Mouse (Mus musculus): ENCODE data around the gene Dhx58. TPM values are rescaled to one million over a fixed set of nuclear protein-coding genes. Genes with fewer than 3 reads are reported as not detected.

Gene Dhx58
- polyA plus RNA-seq, 1 experiment from 2014 or later, result 2.0 TPM

DNA sequence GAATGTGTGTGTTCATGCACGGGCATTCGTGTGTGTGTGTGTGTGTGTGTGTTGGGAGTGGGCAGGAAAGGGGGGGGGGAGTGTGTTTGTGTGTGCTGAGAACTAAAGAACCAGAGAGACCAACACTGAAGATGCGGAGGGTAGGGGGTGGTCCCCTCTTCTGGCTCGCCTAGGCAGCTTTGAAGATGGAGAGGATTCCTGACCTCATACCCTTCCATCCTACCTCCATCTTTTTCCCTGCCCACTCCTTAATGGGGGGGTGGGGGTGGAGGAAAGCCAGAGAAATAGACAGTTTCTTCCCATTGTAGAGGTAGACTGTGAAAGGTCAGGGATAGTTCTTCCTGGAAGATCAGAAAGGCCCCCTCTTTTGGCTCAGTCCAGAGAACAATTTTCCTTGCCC, 9.1 kb upstream of the Dhx58 start:
- Histone ChIP-seq H3K9ac (ENCODE audit: low read length) (peak overlapping the region; percentile 59; the same call in 1 of the 2 replicates), H3K9me3 (ENCODE audit: control insufficient read depth, low read length) (no peaks in the 10 kb centered on the region), H3K36me3 (ENCODE audit: control insufficient read depth, insufficient read depth, low read length) (peaks cover 17% of the 10 kb centered on the region), H3K27me3 (ENCODE audit: control insufficient read depth, insufficient read depth, low read length) (no peaks in the 10 kb centered on the region), H3K27ac (replicated peaks; ENCODE audit: low read depth, low read length) (no peak overlapping the region; the same call in 1 of the 2 replicates), H3K4me1 (ENCODE audit: control insufficient read depth, insufficient read depth, low read length) (peaks cover 19% of the 10 kb centered on the region), H3K4me2 (ENCODE audit: low read depth, severe bottlenecking) (peak overlapping the region; percentile 51), H3K4me3 (ENCODE audit: low read depth, low read length) (no peak overlapping the region)
- ATAC-seq (ENCODE audit: insufficient number of reproducible peaks, low FRiP score, low TSS enrichment, low read depth) (no peak), DNase-seq (ENCODE audit: low spot score) (no peak)
- 58% methylated on average over 4 of the region's 4 CpGs for WGBS

DNA sequence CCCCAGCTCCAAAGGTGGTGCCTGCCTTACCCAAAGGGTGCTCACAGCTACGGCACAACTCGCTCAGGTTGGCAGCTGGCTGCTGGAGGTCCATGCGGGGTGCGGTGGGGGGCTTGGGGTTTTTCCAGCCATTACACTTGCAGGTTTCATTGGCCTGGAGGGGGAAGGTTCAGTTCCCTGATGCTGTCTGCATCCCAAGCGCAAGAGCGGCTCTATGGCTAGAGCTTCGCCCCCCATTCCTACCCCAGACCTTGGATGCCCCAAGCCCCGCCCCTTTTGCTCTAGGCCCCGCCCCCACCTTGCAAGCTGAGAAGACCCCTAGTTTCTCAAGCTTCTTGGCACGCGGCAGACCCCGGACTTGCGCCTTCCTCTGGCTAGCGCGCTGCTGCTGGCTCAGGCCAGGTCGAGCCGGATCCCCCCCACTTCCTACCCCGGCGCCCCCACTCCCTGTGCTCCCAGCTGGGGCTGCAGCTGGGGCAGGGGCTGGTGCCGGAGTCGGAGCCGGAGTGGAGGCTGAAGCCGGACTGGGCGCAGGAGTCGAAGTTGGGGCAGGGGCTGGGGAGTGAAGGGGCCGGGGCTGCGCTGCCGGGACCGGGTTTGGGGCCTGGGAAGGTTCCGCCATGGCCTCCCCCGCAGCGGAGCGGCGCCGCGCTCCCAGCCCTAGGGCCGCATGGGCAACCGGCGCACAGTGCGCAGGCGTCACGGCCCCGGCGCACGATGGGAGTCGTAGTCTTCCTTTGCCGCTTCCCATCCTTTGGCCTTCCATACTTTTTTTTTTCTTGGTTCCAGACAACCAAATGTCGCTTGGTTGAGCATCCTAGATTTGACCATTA, 7.9 kb upstream of the Dhx58 start, which contains the start of gene Kat2a:
TSS of gene Kat2a (minus strand) at position 683 of the 833 bp plus-strand sequence.
- DNase-seq (ENCODE audit: low spot score), result peak; percentile 86
- Histone ChIP-seq H3K36me3 (ENCODE audit: control insufficient read depth, insufficient read depth, low read length) (peaks cover 16% of the 10 kb centered on the region), H3K9me3 (ENCODE audit: control insufficient read depth, low read length) (no peaks in the 10 kb centered on the region), H3K9ac (ENCODE audit: low read length) (peak within 1 kb of the TSS; percentile 96), H3K4me3 (ENCODE audit: low read depth, low read length) (peak within 1 kb of the TSS; percentile 85), H3K27me3 (ENCODE audit: control insufficient read depth, insufficient read depth, low read length) (no peaks in the 10 kb centered on the region), H3K27ac (replicated peaks; ENCODE audit: low read depth, low read length) (peak within 1 kb of the TSS; percentile 86), H3K4me1 (ENCODE audit: control insufficient read depth, insufficient read depth, low read length) (peaks cover 19% of the 10 kb centered on the region), H3K4me2 (ENCODE audit: low read depth, severe bottlenecking) (peak within 1 kb of the TSS; percentile 70)
- peak; percentile 82 for ATAC-seq (ENCODE audit: insufficient number of reproducible peaks, low FRiP score, low TSS enrichment, low read depth)
- 3% methylated on average over 48 of the region's 48 CpGs for WGBS

DNA sequence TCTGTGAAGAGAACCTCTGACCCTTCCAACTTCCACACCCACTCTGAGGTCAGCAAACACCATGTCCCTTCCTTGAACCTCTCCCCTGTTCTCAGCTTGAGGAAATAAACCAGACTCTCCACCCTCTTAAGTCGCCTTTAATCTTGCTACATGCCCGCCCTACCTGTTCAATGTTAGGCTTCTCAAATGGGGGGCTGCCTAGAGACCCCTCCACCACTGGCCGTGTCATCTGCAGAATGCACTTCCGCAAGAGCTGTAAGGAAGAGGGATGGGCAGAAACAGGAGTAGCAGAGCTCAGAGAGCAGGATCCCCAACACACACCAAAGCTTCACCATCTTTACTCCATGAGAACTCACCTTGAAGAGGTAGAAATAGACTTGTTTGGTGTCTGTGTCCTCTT, 6.9 kb upstream of the Dhx58 start:
- Histone ChIP-seq H3K36me3 (ENCODE audit: control insufficient read depth, insufficient read depth, low read length) (peaks cover 12% of the 10 kb centered on the region), H3K9ac (ENCODE audit: low read length) (no peak overlapping the region), H3K9me3 (ENCODE audit: control insufficient read depth, low read length) (no peaks in the 10 kb centered on the region), H3K4me3 (ENCODE audit: low read depth, low read length) (no peak overlapping the region), H3K27ac (replicated peaks; ENCODE audit: low read depth, low read length) (no peak overlapping the region), H3K4me2 (ENCODE audit: low read depth, severe bottlenecking) (no peak overlapping the region), H3K27me3 (ENCODE audit: control insufficient read depth, insufficient read depth, low read length) (no peaks in the 10 kb centered on the region), H3K4me1 (ENCODE audit: control insufficient read depth, insufficient read depth, low read length) (peaks cover 19% of the 10 kb centered on the region)
- ATAC-seq (ENCODE audit: insufficient number of reproducible peaks, low FRiP score, low TSS enrichment, low read depth) (no peak), DNase-seq (ENCODE audit: low spot score) (no peak)
- WGBS, result 87% methylated on average over 4 of the region's 4 CpGs

DNA sequence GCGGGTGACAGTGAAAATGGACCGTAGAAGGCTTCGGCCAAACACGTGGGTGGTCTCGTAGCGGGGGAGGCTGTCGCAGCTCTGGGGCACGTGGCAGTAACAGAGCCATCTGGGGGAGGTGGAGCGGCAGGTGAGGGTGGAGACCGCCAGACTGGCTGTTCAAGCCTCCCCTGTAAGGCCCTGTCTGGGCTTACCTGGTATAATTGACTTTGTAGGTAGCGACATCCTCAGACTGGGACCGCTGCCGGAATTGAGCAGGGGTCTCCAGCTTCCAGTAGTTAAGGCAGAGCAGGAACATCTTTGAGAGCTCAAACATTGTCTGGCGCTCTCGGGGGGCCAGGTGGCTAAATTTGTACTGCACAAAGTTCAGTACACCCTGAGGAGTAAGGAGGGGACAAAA, 6.5 kb upstream of the Dhx58 start:
- DNase-seq (ENCODE audit: low spot score) (no peak), ATAC-seq (ENCODE audit: insufficient number of reproducible peaks, low FRiP score, low TSS enrichment, low read depth) (no peak)
- no peak overlapping the region for H3K27ac ChIP-seq (replicated peaks; ENCODE audit: low read depth, low read length)
- no peak overlapping the region for H3K4me2 ChIP-seq (ENCODE audit: low read depth, severe bottlenecking)
- no peaks in the 10 kb centered on the region for H3K27me3 ChIP-seq (ENCODE audit: control insufficient read depth, insufficient read depth, low read length)
- peaks cover 9% of the 10 kb centered on the region for H3K36me3 ChIP-seq (ENCODE audit: control insufficient read depth, insufficient read depth, low read length)
- no peak overlapping the region for H3K4me3 ChIP-seq (ENCODE audit: low read depth, low read length)
- H3K4me1 ChIP-seq (ENCODE audit: control insufficient read depth, insufficient read depth, low read length), result peaks cover 19% of the 10 kb centered on the region
- WGBS, result 90% methylated on average over 15 of the region's 15 CpGs
- H3K9me3 ChIP-seq (ENCODE audit: control insufficient read depth, low read length), result no peaks in the 10 kb centered on the region
- no peak overlapping the region for H3K9ac ChIP-seq (ENCODE audit: low read length)

DNA sequence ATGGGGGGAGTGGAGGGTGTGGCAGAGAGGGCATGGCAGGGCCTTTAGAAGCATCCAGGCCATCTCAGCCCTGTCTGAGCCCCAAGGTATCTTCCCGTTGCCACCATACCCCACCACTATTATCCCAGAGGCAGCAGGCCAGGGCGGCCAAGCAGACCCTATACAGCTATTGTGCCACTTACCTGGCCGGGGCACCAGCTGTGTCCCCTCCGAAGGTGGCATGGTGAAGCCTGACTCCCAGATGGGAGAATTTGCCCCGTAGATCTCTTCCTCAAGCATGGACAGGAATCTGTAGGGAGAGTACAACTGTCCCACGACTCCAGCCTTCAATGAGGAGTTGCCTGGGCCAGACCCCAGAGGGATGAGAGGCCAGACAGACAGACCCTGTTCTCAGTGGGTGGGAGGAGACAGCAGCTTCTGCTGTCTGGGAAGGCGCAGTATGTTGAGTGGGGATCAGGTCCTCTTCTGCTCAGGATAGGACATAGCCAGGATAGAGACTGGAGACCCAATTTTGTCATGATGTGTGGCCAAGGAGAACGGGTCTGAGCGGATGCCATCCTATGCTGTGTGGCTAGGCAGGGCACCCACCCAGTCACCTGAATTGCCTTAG, 5.2 kb upstream of the Dhx58 start:
- H3K9me3 ChIP-seq (ENCODE audit: control insufficient read depth, low read length), result no peaks in the 10 kb centered on the region
- no peak overlapping the region for H3K27ac ChIP-seq (replicated peaks; ENCODE audit: low read depth, low read length)
- WGBS, result 91% methylated on average over 9 of the region's 9 CpGs
- H3K36me3 ChIP-seq (ENCODE audit: control insufficient read depth, insufficient read depth, low read length), result peaks cover 12% of the 10 kb centered on the region; the same call in 1 of the 2 replicates
- DNase-seq (ENCODE audit: low spot score), result no peak
- ATAC-seq (ENCODE audit: insufficient number of reproducible peaks, low FRiP score, low TSS enrichment, low read depth), result no peak
- H3K4me2 ChIP-seq (ENCODE audit: low read depth, severe bottlenecking), result no peak overlapping the region
- H3K27me3 ChIP-seq (ENCODE audit: control insufficient read depth, insufficient read depth, low read length), result no peaks in the 10 kb centered on the region
- H3K9ac ChIP-seq (ENCODE audit: low read length), result no peak overlapping the region
- H3K4me1 ChIP-seq (ENCODE audit: control insufficient read depth, insufficient read depth, low read length), result peaks cover 17% of the 10 kb centered on the region
- no peak overlapping the region for H3K4me3 ChIP-seq (ENCODE audit: low read depth, low read length)

DNA sequence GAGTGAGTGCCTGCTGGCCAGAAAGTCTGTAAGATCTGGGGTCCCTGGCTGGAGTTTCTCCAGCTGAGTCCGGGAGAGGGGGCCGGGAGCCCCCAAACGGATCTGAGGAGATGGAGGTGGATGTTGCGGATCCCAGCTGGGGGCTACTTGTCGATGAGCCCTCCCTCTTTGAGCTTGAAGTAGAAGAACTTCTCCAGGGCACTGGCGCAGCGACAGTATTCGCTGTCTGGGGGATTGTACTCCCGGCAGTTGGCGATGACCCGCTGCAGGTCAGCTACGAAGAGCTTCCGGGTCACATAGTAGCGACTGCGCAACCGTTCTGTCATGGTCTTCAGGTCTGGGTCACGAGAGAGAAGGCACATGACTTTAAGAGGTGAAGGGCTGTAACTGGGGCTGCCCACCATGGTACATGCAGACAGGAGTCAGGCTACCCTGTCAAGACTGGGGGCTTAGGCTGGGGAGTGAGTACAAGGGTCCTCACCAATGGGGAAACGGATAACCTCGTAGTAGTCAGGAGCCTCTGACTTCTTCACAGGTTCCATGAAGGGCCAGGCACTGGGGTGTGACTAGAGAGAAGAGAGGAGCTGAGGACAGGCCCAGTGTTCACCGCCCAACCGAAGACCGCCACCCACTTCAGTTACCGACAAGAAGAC, 1.1 kb upstream of the Dhx58 start:
- H3K4me1 ChIP-seq (ENCODE audit: control insufficient read depth, insufficient read depth, low read length), result no peaks in the 10 kb centered on the region
- no peak overlapping the region for H3K9ac ChIP-seq (ENCODE audit: low read length)
- no peaks in the 10 kb centered on the region for H3K9me3 ChIP-seq (ENCODE audit: control insufficient read depth, low read length)
- 94% methylated on average over 23 of the region's 23 CpGs for WGBS
- H3K27me3 ChIP-seq (ENCODE audit: control insufficient read depth, insufficient read depth, low read length), result no peaks in the 10 kb centered on the region
- peaks cover 12% of the 10 kb centered on the region; the same call in 1 of the 2 replicates for H3K36me3 ChIP-seq (ENCODE audit: control insufficient read depth, insufficient read depth, low read length)
- no peak overlapping the region for H3K4me3 ChIP-seq (ENCODE audit: low read depth, low read length)
- DNase-seq (ENCODE audit: low spot score) (no peak), ATAC-seq (ENCODE audit: insufficient number of reproducible peaks, low FRiP score, low TSS enrichment, low read depth) (no peak)
- no peak overlapping the region for H3K27ac ChIP-seq (replicated peaks; ENCODE audit: low read depth, low read length)
- H3K4me2 ChIP-seq (ENCODE audit: low read depth, severe bottlenecking), result no peak overlapping the region

DNA sequence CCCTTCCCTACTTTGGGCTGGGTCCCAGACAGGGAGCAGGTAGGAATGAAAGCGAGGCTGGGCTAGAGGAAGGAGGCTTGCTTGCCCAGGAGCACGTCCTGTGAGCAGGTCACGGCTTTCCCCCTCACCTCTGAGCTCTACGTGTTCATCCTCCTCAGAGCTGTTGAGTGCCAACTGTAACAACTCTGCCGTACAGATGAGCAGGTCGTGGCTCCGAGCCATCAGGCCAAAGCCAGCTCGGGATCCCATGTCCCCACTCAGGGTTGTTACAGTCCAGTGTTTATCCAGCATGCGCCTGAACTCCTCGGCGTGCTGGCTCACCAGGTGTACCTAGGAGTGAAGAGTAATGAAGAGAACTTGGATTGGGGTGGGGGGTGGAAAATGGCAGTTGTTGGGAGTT, 705 bp downstream of the Dhx58 start:
- DNase-seq (ENCODE audit: low spot score) (no peak), ATAC-seq (ENCODE audit: insufficient number of reproducible peaks, low FRiP score, low TSS enrichment, low read depth) (no peak)
- Histone ChIP-seq H3K36me3 (ENCODE audit: control insufficient read depth, insufficient read depth, low read length) (peaks cover 6% of the 10 kb centered on the region; the same call in 1 of the 2 replicates), H3K4me1 (ENCODE audit: control insufficient read depth, insufficient read depth, low read length) (no peaks in the 10 kb centered on the region), H3K4me2 (ENCODE audit: low read depth, severe bottlenecking) (no peak overlapping the region), H3K9ac (ENCODE audit: low read length) (no peak overlapping the region), H3K9me3 (ENCODE audit: control insufficient read depth, low read length) (no peaks in the 10 kb centered on the region), H3K27me3 (ENCODE audit: control insufficient read depth, insufficient read depth, low read length) (no peaks in the 10 kb centered on the region), H3K4me3 (ENCODE audit: low read depth, low read length) (no peak overlapping the region), H3K27ac (replicated peaks; ENCODE audit: low read depth, low read length) (no peak overlapping the region)
- WGBS, result 69% methylated on average over 11 of the region's 11 CpGs

DNA sequence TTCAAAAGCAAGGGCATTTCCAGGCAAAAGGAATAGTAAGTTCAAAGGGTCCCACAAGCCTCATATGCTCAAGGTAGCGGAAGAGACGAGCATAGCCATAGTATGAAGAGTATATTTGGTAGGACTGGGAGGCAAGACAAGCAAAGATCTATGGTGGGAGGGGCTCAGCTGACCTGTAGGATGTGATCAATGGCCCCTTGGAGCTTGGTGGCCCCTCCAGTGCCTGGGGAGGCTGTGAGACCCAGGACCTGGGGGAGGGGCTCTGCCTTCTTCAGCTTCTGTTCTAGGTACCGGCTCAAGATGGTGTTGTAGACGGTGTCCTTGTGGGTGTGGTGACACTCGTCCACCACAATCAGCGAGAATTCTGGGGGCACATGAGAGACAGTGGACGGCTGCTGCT, 1.2 kb downstream of the Dhx58 start:
- Histone ChIP-seq H3K9me3 (ENCODE audit: control insufficient read depth, low read length) (no peaks in the 10 kb centered on the region), H3K4me1 (ENCODE audit: control insufficient read depth, insufficient read depth, low read length) (no peaks in the 10 kb centered on the region), H3K36me3 (ENCODE audit: control insufficient read depth, insufficient read depth, low read length) (peaks cover 3% of the 10 kb centered on the region; the same call in 1 of the 2 replicates), H3K27me3 (ENCODE audit: control insufficient read depth, insufficient read depth, low read length) (no peaks in the 10 kb centered on the region), H3K4me2 (ENCODE audit: low read depth, severe bottlenecking) (no peak overlapping the region), H3K9ac (ENCODE audit: low read length) (no peak overlapping the region), H3K27ac (replicated peaks; ENCODE audit: low read depth, low read length) (no peak overlapping the region), H3K4me3 (ENCODE audit: low read depth, low read length) (no peak overlapping the region)
- no peak for ATAC-seq (ENCODE audit: insufficient number of reproducible peaks, low FRiP score, low TSS enrichment, low read depth)
- no peak for DNase-seq (ENCODE audit: low spot score)
- WGBS, result 44% methylated on average over 7 of the region's 7 CpGs
